Mouse (Mus musculus) gastrocnemius, postnatal 25 days (tissue): ENCODE measurements around the gene Magi3. TPM values are rescaled to one million over a fixed set of nuclear protein-coding genes. Genes with fewer than 3 reads are reported as not detected.

Source experiments
- DNase-seq: peaks from one replicate; pipeline ENCODE4 v3.0.0; 2022
- total RNA-seq, 2 experiments: library from RNA; stranded (reverse); gene quantifications; 1 replicate in 1 of 2; 2 replicates in 1 of 2; pipeline ENCODE4 v1.2.3; 2021

The Magi3 gene
- total RNA-seq, 2 experiments from 2014 or later: 2.5 to 3.1 TPM

DNA sequence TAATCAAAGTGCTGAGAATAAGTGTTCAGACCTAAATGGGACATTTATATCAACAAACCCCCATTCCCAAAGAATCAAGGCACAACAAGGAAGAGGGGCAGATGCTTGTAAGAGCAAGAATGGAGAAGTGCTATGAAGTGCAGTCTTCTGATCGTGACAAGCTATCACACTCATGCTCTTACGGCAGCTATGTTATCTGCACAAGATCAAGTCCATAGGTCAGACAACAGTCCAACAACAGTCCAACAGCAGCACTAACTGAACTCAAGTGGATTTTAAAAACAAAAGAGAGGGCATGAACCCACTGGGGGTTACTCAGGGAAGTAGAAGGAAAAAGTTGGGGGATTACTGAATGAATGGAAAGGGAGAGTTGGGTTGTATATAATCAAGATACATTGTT lies 30.4 kb downstream of the Magi3 start:
- DNase-seq: no peak

- no peak for DNase-seq
These were observed 30.9 kb downstream of the Magi3 start for GRCm38 (mm10) chr3:104189234-104189633.

- DNase-seq: no peak
These were observed 35.9 kb downstream of the Magi3 start for GRCm38 (mm10) chr3:104184270-104184669.

GRCm38 (mm10) chr3:104183656-104184055 lies 36.5 kb downstream of the Magi3 start:
- DNase-seq: no peak

DNA sequence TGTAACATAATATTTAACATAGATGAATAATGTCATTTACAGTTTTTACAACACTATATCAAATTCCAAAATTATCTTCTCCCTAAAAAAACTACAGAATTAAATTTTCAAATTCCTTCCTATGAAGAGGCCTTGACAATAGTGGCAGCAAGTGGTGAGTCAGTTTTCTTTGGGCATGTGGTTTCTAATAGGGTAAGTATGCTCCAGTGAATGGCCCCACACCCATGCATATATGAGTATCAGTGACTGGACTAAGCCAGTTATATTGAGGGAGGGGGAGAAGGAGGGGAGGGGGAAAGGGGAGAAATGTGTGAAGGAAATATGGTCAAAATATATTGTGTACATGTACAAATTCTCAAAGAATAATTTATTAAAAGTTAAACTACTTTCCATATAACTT lies 37.5 kb downstream of the Magi3 start:
- no peak for DNase-seq

DNA sequence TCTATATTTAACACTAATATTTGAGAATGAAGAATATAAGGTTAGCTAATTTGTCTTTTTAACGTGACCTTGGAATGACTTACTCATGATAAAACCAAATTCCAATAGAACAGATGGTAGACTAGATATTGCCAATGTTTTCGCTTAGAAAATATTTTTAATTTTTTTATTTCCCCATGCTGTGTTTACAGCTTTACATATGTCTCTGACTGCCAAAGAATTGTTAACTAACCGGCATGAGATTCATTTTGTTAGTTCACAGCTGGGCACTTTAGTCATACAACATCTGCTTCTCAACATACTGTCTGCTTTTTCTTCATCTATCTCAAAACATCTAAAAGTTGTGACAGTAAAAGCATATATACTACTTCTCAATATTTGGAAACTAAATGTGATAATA lies 58.8 kb downstream of the Magi3 start:
- no peak for DNase-seq

GRCm38 (mm10) chr3:104160603-104161002 lies 59.6 kb downstream of the Magi3 start:
- no peak for DNase-seq

DNA sequence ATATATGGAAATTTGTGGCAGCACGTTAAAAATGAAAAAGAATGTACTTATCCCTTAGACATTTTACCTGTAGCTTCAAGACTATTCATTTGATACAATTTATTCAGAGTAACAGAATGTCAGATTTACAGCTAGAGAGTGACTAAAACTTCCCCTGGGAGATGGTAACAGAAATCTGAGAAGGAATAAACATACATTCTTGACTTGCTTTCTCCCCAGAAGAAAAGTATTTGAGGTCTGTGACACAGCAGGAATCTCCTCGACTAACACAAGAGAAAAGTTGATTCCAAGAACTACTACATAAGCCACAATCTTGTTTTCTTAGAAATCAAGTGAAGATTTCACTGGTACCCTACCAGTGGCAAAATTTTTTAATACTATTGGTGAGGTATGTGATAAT lies 70.0 kb downstream of the Magi3 start:
- no peak for DNase-seq

DNA sequence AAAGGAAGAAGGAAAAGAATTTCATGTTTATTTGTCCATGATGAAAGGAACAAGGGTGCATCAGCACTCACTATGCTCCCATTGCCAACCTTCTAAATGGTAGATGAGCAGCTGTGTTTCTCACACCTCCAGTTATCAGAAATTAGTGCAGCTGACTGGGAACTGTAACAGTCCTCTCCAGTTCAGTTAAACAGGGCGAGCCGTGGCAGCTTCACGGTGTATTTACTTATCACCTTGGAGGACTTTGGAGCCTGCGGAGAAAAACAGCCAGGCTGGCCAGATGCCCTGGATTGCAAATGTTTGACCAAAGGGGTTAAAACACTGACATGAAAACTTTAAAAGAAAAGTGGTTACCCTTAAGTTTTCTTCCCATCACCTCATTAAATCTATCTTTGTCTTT lies 77.8 kb downstream of the Magi3 start:
- no peak for DNase-seq

GRCm38 (mm10) chr3:104138953-104139450 lies 81.2 kb downstream of the Magi3 start:
- no peak for DNase-seq

DNA sequence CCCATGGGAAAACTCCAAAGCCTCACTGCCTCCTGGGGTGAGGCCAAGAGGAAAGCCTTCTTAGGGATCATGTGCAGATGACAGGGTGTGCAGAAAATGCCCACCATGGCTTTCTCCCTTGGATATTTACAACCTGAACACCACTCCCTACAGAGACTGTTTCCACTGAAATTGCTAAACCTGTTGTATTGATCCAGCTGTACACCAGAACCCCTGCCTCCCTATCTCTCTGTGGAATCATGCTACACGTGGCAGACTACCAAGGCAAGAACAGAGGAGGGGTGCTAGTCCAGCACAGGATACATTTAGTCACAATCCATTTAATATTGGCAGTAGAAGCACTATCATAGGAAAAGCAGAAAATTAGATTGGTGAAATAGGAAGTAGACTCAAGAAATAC lies 94.5 kb downstream of the Magi3 start:
- no peak for DNase-seq

DNA sequence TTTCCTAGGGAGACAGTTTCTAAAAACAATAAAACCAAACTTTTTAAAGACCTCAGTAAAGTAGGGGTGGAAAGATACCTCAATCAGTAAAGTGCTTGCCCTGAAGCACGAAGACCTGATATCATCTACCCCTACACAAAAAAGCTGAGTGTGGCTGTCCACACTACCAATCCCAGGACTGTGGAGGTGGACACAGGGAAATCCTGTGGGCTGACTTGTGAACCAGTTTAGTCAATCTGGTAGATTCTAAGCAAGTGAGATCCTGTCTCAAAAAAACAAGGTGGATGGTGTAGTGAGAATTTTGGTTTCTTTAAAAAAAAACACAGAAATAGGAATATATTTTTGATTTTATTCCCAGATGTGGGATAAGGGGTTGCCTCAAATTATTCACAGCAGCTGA lies 96.3 kb downstream of the Magi3 start:
- no peak for DNase-seq

- no peak for DNase-seq
These were observed 110.7 kb downstream of the Magi3 start for GRCm38 (mm10) chr3:104109478-104109877.

- no peak for DNase-seq
These were observed 115.2 kb downstream of the Magi3 start for GRCm38 (mm10) chr3:104104942-104105341.

DNA sequence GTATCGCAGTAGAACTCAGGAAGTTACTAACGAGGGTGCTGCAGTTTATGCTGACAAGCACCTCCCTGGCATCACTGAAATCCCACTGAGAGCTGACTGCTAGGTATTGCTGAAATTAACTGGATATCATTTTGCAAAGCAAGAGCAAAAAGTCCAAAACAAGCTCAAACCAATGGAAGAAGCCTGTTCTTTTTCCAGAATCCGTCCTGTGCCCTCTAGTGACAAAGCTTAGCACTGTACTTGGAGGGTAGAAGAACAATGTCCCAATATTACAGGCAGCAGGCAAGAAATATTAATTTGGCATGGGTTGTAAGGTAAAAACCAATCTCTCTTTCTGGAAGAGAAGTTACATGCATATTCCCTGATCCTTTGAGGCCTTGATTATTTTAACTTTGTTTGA lies 118.5 kb downstream of the Magi3 start:
- no peak for DNase-seq

- DNase-seq: no peak
These were observed 118.9 kb downstream of the Magi3 start for GRCm38 (mm10) chr3:104101249-104101648.

DNA sequence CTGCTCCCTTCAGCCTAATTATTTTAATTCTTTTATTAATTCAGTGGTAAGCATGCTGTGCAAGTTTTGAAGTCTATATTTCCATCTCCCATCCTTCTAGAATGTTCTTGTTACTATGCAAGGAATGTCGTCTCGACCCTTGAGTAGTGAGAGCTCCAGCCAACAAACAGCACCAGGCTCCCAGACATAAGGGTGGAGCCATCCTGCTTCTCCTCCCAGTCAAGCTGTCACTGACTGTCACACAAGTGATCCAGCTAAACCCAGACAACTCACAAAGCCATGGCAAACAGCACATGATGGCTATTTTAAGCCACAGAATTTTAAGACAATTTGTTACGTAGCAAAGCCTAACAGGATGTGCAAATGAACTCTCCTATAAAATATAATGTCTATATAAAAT lies 124.2 kb downstream of the Magi3 start:
- no peak for DNase-seq

DNA sequence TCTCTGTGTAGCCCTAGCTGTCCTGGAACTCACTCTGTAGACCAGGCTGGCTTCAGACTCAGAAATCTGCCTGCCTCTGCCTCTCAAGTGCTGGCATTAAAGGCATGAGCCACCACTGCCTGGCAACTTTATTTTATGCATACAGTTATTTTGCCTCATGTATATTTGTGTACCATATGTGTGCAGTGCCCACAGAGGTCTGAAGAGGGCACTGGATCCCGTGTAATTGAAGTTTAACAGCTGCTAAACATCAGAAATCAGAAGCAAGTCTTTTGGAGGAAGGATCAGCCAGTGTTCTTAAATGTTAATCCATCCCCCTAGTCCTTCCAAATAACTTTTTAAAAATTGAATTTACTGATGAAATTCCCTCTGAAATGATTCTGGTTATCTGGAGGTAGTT lies 125.5 kb downstream of the Magi3 start:
- DNase-seq: no peak

DNA sequence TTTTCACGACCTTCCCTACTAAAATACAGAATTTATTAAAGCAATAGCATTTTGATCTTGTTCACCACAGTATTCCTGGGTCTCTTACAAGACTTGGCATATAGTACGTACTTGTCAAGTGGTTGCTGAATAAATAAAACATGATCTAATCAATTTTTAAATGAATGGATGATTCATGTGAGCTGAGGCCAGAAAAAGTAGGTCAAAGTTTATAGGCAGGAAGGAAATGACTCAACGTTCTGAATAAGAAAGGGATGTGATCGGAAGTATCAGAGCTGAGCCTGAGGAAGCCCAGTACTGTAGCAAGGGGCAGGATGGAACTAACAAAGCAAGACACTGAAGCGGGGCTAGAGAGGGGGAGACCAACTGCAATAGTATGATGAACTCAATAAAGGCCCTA lies 127.4 kb downstream of the Magi3 start:
- DNase-seq: no peak

DNA sequence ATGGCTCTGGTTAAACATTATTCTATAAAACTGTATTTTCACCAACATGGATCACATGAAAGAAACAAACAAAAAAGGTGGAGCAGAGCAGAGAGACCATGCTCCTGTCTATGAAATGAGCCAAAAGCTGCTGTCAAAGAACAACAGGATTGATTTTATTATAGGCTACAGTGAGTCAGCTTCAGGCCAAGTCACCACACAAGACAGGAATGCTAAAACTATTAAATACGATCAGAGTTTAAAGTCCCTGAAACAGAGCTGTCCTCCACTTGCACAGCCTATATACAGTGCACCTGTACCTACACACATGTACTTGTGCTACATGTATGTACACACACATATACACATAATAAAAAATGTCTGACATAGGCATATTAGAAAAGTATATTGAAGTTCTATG lies 138.1 kb downstream of the Magi3 start:
- no peak for DNase-seq

DNA sequence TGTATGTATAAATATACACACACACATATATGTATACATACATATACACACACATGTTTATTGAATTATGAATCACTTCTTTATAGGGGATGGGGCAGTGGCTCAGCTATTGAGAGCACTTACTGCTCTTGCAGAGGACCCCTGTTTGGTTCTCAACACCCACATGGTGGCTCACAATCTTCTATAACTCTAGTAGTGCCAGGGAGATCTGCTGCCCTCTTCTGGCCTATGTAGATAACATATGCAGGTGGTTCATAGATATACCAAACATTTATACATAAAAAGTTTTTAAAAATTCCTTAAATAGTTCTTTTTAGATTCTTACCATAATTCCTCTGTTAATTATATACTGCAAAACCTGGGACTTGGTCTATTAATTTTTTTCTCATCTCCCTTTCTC lies 141.4 kb downstream of the Magi3 start:
- DNase-seq: no peak

- DNase-seq: no peak
These were observed 150.8 kb downstream of the Magi3 start for GRCm38 (mm10) chr3:104069395-104069794.

- no peak for DNase-seq
These were observed 161.1 kb downstream of the Magi3 start for GRCm38 (mm10) chr3:104059001-104059622.

GRCm38 (mm10) chr3:104032747-104033146 lies 187.4 kb downstream of the Magi3 start:
- no peak for DNase-seq

- no peak for DNase-seq
These were observed 188.1 kb downstream of the Magi3 start for GRCm38 (mm10) chr3:104032086-104032485.
